Mouse (Mus musculus) Muller cell, postnatal 12 days (primary cell): ENCODE measurements around the gene Elmo3.

Source experiments
- DNase-seq: peaks from one replicate; pipeline ENCODE4 v3.0.0-alpha.2; 2015; ENCODE audit errors: inconsistent ontology term

Elmo3 gene

DNA sequence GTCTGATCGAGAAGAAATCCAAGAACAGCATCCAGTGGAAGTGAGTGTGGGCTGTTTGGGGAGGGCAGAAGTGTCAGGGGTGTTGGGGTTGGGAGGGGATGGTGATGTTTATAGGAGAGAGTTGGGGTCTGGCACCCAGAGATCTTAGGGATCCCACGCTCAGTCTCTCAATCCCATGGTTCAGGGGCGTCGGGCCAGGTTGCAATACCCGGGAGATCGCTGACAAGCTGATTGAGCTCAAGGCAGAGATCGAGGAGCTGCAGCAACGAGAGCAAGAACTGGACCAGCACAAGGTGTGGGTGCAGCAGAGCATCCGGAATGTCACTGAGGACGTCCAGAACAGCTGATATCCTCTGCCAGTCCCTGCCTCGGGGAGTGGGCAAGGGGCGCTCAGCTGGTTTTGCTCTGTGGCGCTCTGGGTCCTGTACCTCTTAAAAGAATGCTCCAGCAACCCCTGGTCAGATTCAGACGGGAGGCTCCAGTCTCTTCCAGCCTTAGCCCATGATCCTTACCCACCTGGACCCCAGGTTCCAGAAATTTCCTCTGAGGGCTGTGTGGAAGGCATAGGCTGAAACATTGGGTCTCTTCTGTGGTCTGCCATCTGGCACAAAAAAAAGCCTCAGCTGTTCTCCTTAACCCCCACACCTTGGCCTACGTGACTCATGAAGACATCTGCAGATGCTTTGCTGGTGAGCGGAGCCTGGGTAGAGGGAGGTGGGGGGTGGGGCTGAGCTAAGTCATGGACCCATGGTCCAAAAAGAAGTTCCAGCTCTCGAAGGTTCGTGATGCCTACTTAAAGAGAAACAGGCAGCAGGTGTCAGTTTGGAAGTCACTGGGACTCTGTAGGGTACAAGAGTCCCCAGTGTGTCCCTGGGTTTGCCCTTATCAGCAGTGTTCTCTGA, 6.8 kb upstream of the Elmo3 start:
- no peak for DNase-seq

DNA sequence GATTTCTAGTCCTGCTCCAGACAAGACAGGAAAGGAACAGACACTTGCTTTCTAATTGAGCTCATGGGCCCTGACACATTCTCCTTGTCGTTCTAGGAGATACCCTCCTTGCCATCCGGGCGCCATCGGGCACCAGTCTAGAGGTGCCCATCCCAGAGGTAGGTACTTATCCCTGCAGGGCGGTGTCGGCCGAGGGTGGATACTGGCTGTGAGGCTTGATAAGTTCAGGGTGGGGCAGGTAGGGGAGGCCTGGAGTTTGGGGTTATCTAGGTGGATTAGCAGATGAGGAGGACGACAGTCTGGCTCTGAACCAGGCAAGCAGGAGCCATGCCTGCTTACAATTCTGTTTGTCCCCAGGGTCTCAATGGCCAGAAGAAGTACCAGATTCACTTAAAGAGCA, 5.4 kb upstream of the Elmo3 start:
- no peak for DNase-seq

- peak; percentile 10 for DNase-seq
Measured at GRCm38 (mm10) chr8:105303396-105303795, 2.0 kb upstream of the Elmo3 start.

- DNase-seq: peak; percentile 71
Measured at GRCm38 (mm10) chr8:105303874-105304273, 1.5 kb upstream of the Elmo3 start.

- DNase-seq: peak; percentile 83
Measured at GRCm38 (mm10) chr8:105304325-105305210, 833 bp upstream of the Elmo3 start.

DNA sequence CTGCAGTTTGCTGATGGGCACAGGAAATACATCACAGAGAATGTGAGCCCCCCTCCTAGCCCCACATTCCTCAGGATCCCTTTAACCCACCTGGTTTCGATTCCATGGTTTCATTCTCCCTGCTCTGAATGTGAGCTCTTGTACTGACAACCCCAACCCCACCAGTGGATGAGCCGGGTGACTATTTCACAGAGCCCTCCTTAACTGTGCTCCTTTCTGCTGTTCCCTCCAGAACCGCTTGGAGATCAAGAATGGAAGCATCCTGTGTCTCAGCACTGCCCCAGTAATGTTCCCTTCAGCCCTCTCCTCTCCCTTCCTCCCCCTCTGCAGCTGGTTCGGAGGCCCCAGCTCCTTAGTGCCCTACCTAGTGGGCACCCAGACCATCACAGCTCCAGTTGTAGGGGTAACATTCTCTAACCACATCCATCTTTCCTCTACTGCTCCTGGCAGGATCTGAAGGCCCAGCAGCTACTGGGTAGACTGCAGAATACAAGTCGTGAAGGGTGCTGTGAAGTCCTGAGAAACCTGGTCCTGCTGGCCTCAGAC, 818 bp downstream of the Elmo3 start:
- DNase-seq: no peak

- no peak for DNase-seq
Measured at GRCm38 (mm10) chr8:105307670-105308069, 2.3 kb downstream of the Elmo3 start.

GRCm38 (mm10) chr8:105308428-105308827, 3.0 kb downstream of the Elmo3 start:
- DNase-seq: no peak

DNA sequence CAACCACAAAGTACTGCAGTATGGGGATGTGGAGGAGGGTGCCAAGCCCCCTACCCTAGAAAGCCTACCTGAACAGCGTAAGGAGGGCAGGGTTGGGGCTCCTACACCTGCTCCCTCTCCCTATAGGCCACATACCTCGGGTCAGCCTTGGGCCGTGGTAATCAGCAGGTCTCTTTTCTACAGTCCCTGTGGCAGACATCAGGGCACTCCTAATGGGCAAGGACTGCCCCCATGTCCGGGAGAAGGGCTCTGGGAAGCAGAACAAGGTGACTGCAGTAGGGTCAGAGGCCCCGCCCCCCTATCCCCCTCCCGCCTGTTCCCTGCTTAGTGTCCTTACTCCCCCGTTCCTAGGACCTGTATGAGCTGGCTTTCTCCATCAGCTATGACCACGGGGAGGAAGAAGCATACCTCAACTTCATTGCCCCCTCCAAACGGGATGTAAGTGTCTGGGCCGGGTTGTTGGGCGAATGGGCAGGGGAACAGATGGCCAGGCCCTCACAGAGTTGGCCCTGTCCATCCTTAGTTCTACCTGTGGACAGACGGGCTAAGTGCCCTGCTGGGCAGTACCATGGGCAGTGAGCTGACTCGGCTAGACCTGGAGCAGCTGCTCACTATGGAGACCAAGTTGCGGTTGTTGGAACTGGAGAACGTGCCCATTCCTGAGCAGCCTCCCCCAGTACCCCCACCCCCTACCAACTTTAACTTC, 3.9 kb downstream of the Elmo3 start:
- no peak for DNase-seq

DNA sequence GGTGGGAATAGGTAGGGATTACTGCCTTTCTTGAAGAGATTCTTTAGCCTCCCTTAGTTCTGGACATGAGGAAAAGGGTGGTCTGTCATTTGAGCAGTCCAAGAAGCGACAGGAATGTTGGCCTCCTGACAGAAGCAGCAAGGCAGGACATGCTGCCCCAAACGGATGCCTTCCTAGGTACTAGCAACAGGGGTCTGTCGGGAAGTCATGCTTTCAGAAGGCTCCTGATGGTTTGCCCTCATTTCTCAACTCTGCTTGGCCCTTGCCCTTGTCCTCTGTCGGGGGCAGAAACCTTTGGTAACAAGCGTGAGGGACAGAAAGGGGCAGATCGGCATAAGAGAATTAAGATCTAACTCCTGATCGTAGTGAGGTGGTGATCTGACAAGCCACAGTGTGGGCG, 4.7 kb downstream of the Elmo3 start:
- no peak for DNase-seq

DNA sequence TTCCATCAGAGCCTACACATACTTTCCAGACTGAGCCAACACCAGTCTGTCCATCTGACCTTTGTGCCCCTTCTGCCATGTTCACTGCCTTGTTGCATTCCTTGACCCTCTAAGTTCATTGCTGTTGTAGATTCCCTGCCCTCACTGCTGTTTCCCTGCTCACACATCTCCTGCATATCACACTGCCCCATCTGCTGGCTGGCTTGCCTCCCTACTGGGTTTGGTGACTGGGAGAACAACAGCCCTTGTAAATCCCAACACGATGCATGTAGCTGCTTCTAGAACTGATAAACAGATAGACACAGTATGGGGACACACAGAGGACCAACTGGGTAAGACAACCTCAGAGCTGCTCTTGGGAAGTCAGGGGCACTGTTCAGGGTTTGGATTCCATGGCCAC, 6.3 kb downstream of the Elmo3 start:
- no peak for DNase-seq

GRCm38 (mm10) chr8:105312891-105313481, 7.6 kb downstream of the Elmo3 start:
- no peak for DNase-seq

- no peak for DNase-seq
Measured at GRCm38 (mm10) chr8:105313622-105314402, 8.4 kb downstream of the Elmo3 start.

DNA sequence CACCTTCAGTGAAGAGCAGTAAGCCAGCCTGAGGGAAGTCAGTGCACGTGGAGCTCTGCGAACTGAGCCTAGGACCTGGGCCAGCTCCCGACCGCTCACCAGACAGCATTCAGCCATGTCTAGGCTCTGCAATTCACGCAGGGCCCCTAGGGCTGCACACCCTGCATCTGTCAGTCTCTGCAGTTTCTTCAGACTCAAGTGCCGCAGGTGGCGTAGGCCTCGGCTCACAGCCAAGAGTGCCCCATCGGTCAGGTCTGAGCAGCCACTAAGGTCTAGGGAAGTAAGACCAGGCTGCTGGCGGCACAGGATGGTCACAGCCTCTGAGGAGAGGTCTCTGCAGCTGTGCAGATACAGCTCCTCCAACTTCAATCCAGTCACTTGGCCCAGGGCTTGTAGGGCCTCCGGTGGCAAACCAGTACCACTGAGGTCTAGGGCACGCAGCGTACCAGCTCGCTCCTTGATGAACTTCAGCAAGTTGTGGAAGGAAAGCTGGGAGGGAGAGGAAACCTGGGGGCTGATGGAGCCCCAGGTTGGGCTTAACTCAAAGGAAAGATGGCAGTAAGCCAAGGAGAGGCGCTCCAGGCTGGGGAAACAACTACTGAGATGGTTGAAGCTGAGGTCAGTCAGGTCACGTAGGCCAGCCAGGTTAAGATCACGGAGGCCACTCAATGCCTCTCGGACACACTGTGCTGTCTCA, 9.8 kb downstream of the Elmo3 start:
- DNase-seq: no peak

GRCm38 (mm10) chr8:105317941-105318340, 12.5 kb downstream of the Elmo3 start:
- no peak for DNase-seq

DNA sequence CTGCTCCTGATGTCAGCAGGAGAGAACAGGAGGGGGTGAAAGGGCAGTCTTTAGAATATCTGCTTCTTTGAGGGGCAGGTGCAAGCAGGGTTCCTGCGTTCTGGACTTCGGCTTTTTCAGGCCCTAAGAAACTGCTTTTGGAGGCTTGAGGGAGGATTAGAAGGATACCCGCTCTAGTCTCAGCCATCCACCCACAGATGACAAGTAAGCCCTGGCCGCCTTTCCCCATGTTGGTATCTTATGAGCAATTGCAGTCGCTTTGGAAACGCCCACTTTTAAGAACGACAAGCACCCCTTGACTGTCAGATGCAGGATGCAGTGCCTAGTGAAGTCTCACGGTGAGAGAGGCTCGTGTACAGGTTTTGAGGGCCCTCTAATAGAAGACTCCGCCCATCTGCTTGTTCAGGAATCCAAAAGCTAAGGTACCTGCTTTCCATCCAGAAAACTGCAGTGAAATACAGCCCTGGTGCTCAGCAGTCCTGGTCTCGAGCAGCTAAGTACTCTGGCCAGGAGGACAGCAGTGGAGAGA, 13.3 kb downstream of the Elmo3 start:
- no peak for DNase-seq

- no peak for DNase-seq
Measured at GRCm38 (mm10) chr8:105323183-105323582, 17.8 kb downstream of the Elmo3 start.

DNA sequence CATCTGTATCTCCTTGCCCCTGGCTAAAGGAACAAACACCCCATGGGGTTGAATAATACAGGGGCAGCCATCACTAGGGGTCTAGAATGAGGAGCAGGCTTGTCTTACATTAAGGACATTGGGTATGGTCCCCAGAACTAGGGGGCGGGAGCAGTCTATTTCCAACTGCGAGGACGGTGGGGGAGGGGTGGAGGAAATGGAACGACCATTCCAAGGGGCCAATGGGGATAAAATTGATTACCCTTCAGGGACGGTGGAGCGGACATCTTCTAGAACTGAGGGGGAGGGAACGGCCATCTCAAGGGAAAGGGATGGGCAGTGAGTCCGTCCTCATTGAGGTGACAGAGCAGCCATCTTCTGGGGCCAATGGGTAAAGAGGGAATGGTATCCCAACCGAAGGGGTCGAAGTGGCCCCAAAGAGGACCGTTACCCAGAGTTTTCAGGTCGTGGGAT, 20.3 kb downstream of the Elmo3 start:
- no peak for DNase-seq

- DNase-seq: peak; percentile 96
Measured at GRCm38 (mm10) chr8:105326141-105326672, 20.8 kb downstream of the Elmo3 start, which contains the start of the genes Lrrc29 and Tmem208. Gene Lrrc29, minus strand, starts transcription at chr8:105326278. Gene Tmem208, plus strand, starts transcription at chr8:105326354.
